Comparison of ENCODE assay signal across 23 mouse cellular contexts in the genomic region with DNA sequence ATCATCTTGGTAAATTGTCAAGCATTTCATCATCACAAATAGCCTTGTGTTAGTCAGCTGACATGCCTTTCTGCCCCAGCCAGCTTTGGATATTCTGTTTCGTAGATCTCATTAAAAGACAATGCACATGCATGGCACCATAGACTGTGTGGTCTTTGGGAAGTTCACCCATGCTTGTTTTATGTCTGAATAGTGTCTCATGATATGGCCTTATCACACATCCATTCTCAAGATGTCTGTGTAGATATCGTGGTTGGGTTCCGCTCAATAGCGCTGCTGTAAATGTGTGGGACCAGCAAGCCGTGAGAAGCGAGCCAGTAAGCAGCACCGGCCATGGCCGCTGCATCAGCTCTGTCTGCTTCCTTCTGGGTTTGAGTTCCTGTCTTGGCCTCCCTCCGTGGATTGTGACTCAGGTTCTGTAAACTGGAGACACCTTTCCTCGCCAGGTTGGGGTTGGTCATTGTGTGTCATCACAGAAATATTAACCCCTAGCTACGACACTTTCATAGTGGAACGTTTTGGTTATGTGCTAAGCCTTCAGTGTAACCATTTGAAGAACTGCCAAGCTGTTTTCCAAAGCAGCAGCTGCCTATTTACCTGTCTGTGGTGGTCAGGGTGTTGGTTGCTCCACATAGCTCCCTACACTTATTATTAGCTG. TPM values are rescaled to one million over a fixed set of nuclear protein-coding genes. Genes with fewer than 3 reads are reported as not detected.
"Had no signal": no experiment of that assay in that cellular context is flagged by ENCODE, and none has a peak within 500 bp of the region (broad histone marks: within the 10 kb centered on the region; RNA-seq: fewer than 3 reads in every experiment).

No protein-coding gene starts in this region.

- H3K27me3 ChIP-seq: kidney, embryonic 15.5 days; limb, embryonic 12.5 days; limb, embryonic 15.5 days; lung, embryonic 15.5 days; megakaryocyte, embryonic 14.5 days; midbrain, embryonic 13.5 days; neural tube, embryonic 12.5 days; stomach, embryonic 15.5 days had no signal

- ATAC-seq: midbrain, embryonic 13.5 days had no signal

- H3K9me3 ChIP-seq: kidney, embryonic 15.5 days; limb, embryonic 12.5 days; limb, embryonic 15.5 days; lung, embryonic 15.5 days; megakaryocyte, embryonic 14.5 days; midbrain, embryonic 10.5 days; midbrain, embryonic 13.5 days; neural tube, embryonic 12.5 days; stomach, embryonic 15.5 days had no signal

- H3K4me1 ChIP-seq: kidney, embryonic 15.5 days; limb, embryonic 12.5 days; limb, embryonic 15.5 days; lung, embryonic 15.5 days; midbrain, embryonic 10.5 days; midbrain, embryonic 13.5 days; neural tube, embryonic 12.5 days; stomach, embryonic 15.5 days had no signal

- DNase-seq: kidney, adult 11 months; kidney, adult 8-10 months; kidney, postnatal 10 days; kidney, postnatal 36 days; left cerebral cortex, postnatal 4 days; lung, adult 18-20 months; lung, postnatal 10 days; lung, postnatal 36 days; retina, postnatal 1 day; right cerebral cortex, postnatal 25 days; spleen, adult 18-20 months; thymus, postnatal 25 days had no signal

- H3K27ac ChIP-seq: kidney, embryonic 15.5 days; limb, embryonic 12.5 days; limb, embryonic 15.5 days; liver, embryonic 14.5 days; lung, embryonic 15.5 days; midbrain, embryonic 10.5 days; midbrain, embryonic 13.5 days; neural tube, embryonic 12.5 days; stomach, embryonic 15.5 days had no signal

- H3K4me3 ChIP-seq: kidney, embryonic 15.5 days; limb, embryonic 12.5 days; limb, embryonic 15.5 days; lung, embryonic 15.5 days; megakaryocyte, embryonic 14.5 days; midbrain, embryonic 10.5 days; midbrain, embryonic 13.5 days; neural tube, embryonic 12.5 days; stomach, embryonic 15.5 days had no signal

- H3K9ac ChIP-seq: kidney, embryonic 15.5 days; limb, embryonic 12.5 days; limb, embryonic 15.5 days; liver, embryonic 14.5 days; lung, embryonic 15.5 days; midbrain, embryonic 13.5 days; neural tube, embryonic 12.5 days; stomach, embryonic 15.5 days had no signal

- H3K4me2 ChIP-seq: kidney, embryonic 15.5 days; limb, embryonic 12.5 days; limb, embryonic 15.5 days; lung, embryonic 15.5 days; midbrain, embryonic 13.5 days; neural tube, embryonic 12.5 days; stomach, embryonic 15.5 days had no signal

RNA-seq across cellular contexts. Expression of a gene that starts 8.5 kb away (rescaled TPM):
- total RNA-seq: neutrophil, adult 5-6 weeks had no signal
